Mouse (Mus musculus) E14TG2a.4 (cell line): ENCODE results near the gene Kcnd2.

ENCODE experiments used
- CTCF ChIP-seq: conservative IDR thresholded peaks from 2 replicates; pipeline ENCODE4 v1.5.1; 2014; ENCODE audit warnings: low read length
- NANOG ChIP-seq: IDR thresholded peaks from 2 replicates; pipeline ENCODE4 v1.6.1; 2014; ENCODE audit warnings: borderline replicate concordance, low read length, mixed read lengths
- POU5F1 ChIP-seq: IDR thresholded peaks from 2 replicates; pipeline ENCODE4 v1.6.1; 2014; ENCODE audit warnings: low read length, borderline replicate concordance

- TF ChIP-seq CTCF, result no peak
- TF ChIP-seq NANOG, result no peak
- TF ChIP-seq POU5F1, result no peak
Measured at GRCm38 (mm10) chr6:21722238-21722637, 506.9 kb downstream of the Kcnd2 start.
